8 mouse cellular contexts compared by ENCODE assay signal in the genomic region with DNA sequence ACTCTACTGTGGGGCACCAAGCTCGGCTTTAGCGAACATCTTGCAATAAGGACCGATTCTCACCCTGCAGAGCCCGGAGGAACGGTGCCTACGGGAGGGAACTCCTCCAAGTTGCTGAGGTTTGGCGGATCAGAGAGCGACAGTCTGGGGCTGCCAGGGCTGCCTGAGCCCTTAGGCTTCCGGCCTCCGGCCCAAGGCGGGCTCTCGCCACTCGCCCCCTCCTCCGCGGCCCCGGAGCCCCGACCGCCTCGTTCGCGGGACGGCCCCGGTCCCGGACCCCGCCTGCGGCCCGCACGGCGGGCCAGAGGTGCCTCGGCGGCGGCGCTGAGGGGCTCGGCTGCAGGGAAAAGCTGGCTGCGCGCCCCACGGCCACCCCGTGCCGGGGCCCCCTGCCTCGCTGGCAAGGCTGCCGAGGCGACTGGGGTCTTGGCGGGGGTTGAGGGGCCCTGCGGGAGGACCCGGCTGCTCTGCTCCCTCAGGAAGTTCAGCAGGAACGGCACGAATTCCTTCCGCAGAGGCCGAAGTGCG.
DNase-seq lines count a peak whose midpoint lies in the region; ATAC-seq and TF ChIP-seq lines count a peak whose summit lies in the region.

No protein-coding gene starts in this region.

- H3K9ac ChIP-seq in embryonic facial prominence, embryonic 14.5 days (ENCODE audit: low read depth, low read length) = peak overlapping the region; percentile 85
- H3K9ac ChIP-seq in stomach, postnatal 0 days (ENCODE audit: low read length) = peak overlapping the region; percentile 86

- H3K4me3 ChIP-seq in embryonic facial prominence, embryonic 14.5 days (ENCODE audit: low read depth, low read length) = peak overlapping the region; percentile 86
- peak overlapping the region; percentile 100 for H3K4me3 ChIP-seq in megakaryocyte, embryonic 14.5 days (replicated peaks)
- H3K4me3 ChIP-seq in stomach, postnatal 0 days (ENCODE audit: low read depth, low read length) = peak overlapping the region; percentile 88

- peak overlapping the region; percentile 91 for H3K4me2 ChIP-seq in embryonic facial prominence, embryonic 14.5 days (ENCODE audit: low read depth, low read length)
- peak overlapping the region; percentile 99 for H3K4me2 ChIP-seq in stomach, postnatal 0 days (replicated peaks; ENCODE audit: low read depth)

- no peaks in the 10 kb centered on the region for H3K9me3 ChIP-seq in embryonic facial prominence, embryonic 14.5 days (ENCODE audit: control insufficient read depth, low read length)
- no peaks in the 10 kb centered on the region for H3K9me3 ChIP-seq in megakaryocyte, embryonic 14.5 days
- H3K9me3 ChIP-seq in stomach, postnatal 0 days (ENCODE audit: control insufficient read depth, low read length) = no peaks in the 10 kb centered on the region

- peaks cover 34% of the 10 kb centered on the region for H3K36me3 ChIP-seq in embryonic facial prominence, embryonic 14.5 days (ENCODE audit: control insufficient read depth, insufficient read depth, low read length)
- peaks cover 46% of the 10 kb centered on the region for H3K36me3 ChIP-seq in megakaryocyte, embryonic 14.5 days (replicated peaks; ENCODE audit: low read length)
- peaks cover 10% of the 10 kb centered on the region for H3K36me3 ChIP-seq in stomach, postnatal 0 days (ENCODE audit: control insufficient read depth, insufficient read depth, low read length)

- H3K4me1 ChIP-seq in embryonic facial prominence, embryonic 14.5 days (ENCODE audit: control insufficient read depth, insufficient read depth, low read length) = peaks cover 10% of the 10 kb centered on the region
- peaks cover 42% of the 10 kb centered on the region for H3K4me1 ChIP-seq in megakaryocyte, embryonic 14.5 days
- peaks cover 7% of the 10 kb centered on the region; the same call in 1 of the 2 replicates for H3K4me1 ChIP-seq in stomach, postnatal 0 days (replicated peaks; ENCODE audit: control insufficient read depth, insufficient read depth)

- ATAC-seq in embryonic facial prominence, embryonic 14.5 days (ENCODE audit: low read depth) = peak; percentile 2; the same call in 1 of the 2 replicates
- peak; percentile 21 for ATAC-seq in stomach, postnatal 0 days (ENCODE audit: low FRiP score, low TSS enrichment)

- intact Hi-C loops in left cerebral cortex, postnatal 14 days (cut with DNase I) = loop anchor here (2.0 kb wide), 1 partner anchor 140 kb away; no protein-coding TSS in a partner anchor

- no peaks in the 10 kb centered on the region for H3K27me3 ChIP-seq in embryonic facial prominence, embryonic 14.5 days (replicated peaks; ENCODE audit: control insufficient read depth, insufficient read depth, low read length)
- peaks cover 2% of the 10 kb centered on the region for H3K27me3 ChIP-seq in megakaryocyte, embryonic 14.5 days (replicated peaks)
- no peaks in the 10 kb centered on the region for H3K27me3 ChIP-seq in stomach, postnatal 0 days (ENCODE audit: control insufficient read depth, insufficient read depth, low read length)

- H3K27ac ChIP-seq in embryonic facial prominence, embryonic 14.5 days (replicated peaks; ENCODE audit: low read depth, low read length) = peak overlapping the region; percentile 91
- H3K27ac ChIP-seq in stomach, postnatal 0 days (replicated peaks) = peak overlapping the region; percentile 92

- peak; percentile 14 to 19 for DNase-seq in left cerebral cortex, postnatal 14 days (ENCODE audit: low spot score in 2 of 2)
- DNase-seq in left cerebral cortex, adult 11 months (ENCODE audit: low spot score) = no peak
- peak; percentile 29 for DNase-seq in R1 (ENCODE audit: low read depth, low spot score)
- DNase-seq in embryonic facial prominence, embryonic 14.5 days (ENCODE audit: low spot score) = peak; percentile 43
- DNase-seq in induced T-regulatory cell, adult 2 months (ENCODE audit: low read depth) = peak; percentile 49
- no peak for DNase-seq in stomach, postnatal 0 days (ENCODE audit: low spot score)
- no peak for DNase-seq in layer of hippocampus, adult 9-10 months (ENCODE audit: low spot score)

- no peak for TF ChIP-seq CTCF in stomach, postnatal 0 days (IDR thresholded peaks at IDR 0.05; ENCODE audit: low read depth)

- WGBS in embryonic facial prominence, embryonic 14.5 days = 2% methylated on average over 18 of the region's 50 CpGs
- WGBS in stomach, postnatal 0 days = 0% methylated on average over 30 of the region's 50 CpGs

- TF ChIP-seq EP300 in stomach, postnatal 0 days (optimal IDR thresholded peaks at IDR 0.05) = no peak

Comparison
In these comparisons a context has a peak if more than half of its experiments do, and no peak if none do; other contexts are left out.
1. DNase-seq: peak in left cerebral cortex, postnatal 14 days (2 of 2), R1 (single experiment), embryonic facial prominence, embryonic 14.5 days (single experiment) and induced T-regulatory cell, adult 2 months (single experiment); none in left cerebral cortex, adult 11 months (single experiment), stomach, postnatal 0 days (single experiment) and layer of hippocampus, adult 9-10 months (single experiment).
2. Peak in every context shown above with its lines, with median percentiles within 50 percentile points of each other: H3K4me3 ChIP-seq.